Mouse (Mus musculus) Muller cell, postnatal 12 days (primary cell): ENCODE results near the gene 3110082I17Rik.

Source experiments
- DNase-seq: peaks from one replicate; pipeline ENCODE4 v3.0.0-alpha.2; 2015; ENCODE audit errors: inconsistent ontology term

Gene 3110082I17Rik

GRCm38 (mm10) chr5:139325395-139325966, 134.8 kb downstream of the 3110082I17Rik start, which contains the start of gene Adap1:
TSS of gene Adap1 (minus strand) at chr5:139325622.
- DNase-seq, result peak; percentile 65

GRCm38 (mm10) chr5:139324691-139325394, 135.5 kb downstream of the 3110082I17Rik start:
- no peak for DNase-seq

- DNase-seq, result peak; percentile 26
Observed at GRCm38 (mm10) chr5:139324045-139324491, 136.3 kb downstream of the 3110082I17Rik start.

- DNase-seq, result no peak
Observed at GRCm38 (mm10) chr5:139323260-139323924, 136.9 kb downstream of the 3110082I17Rik start.

- DNase-seq, result no peak
Observed at GRCm38 (mm10) chr5:139321331-139321730, 139.0 kb downstream of the 3110082I17Rik start.

GRCm38 (mm10) chr5:139320424-139320823, 139.9 kb downstream of the 3110082I17Rik start:
- no peak for DNase-seq

GRCm38 (mm10) chr5:139317751-139318504, 142.4 kb downstream of the 3110082I17Rik start:
- no peak for DNase-seq

GRCm38 (mm10) chr5:139316982-139317675, 143.2 kb downstream of the 3110082I17Rik start:
- no peak for DNase-seq

- DNase-seq, result no peak
Observed at GRCm38 (mm10) chr5:139314941-139315642, 145.2 kb downstream of the 3110082I17Rik start.

- no peak for DNase-seq
Observed at GRCm38 (mm10) chr5:139313536-139313935, 146.8 kb downstream of the 3110082I17Rik start.

GRCm38 (mm10) chr5:139311822-139312221, 148.5 kb downstream of the 3110082I17Rik start:
- DNase-seq, result no peak

- DNase-seq, result no peak
Observed at GRCm38 (mm10) chr5:139310477-139310876, 149.8 kb downstream of the 3110082I17Rik start.

GRCm38 (mm10) chr5:139309946-139310345, 150.4 kb downstream of the 3110082I17Rik start:
- DNase-seq, result no peak
